In genomic region chr15:8815277-8815676, GRCm38 (mm10) we compare ENCODE assay signal across 13 mouse cellular contexts.
DNase-seq lines count a peak whose midpoint lies in the region; ATAC-seq lines count a peak whose summit lies in the region.
"Had no signal": no experiment of that assay in that cellular context is flagged by ENCODE, and none has a peak within 500 bp of the region (broad histone marks: within the 10 kb centered on the region; RNA-seq: fewer than 3 reads in every experiment).

No protein-coding gene starts in this region.

- H3K27ac ChIP-seq in forebrain, embryonic 14.5 days (ENCODE audit: low read depth, low read length), result no peak overlapping the region
- 0 out of 2 replicates have a peak overlapping the region, but pooled peaks have one; percentile 63 for H3K27ac ChIP-seq in neural tube, embryonic 15.5 days (replicated peaks)
- H3K27ac ChIP-seq: embryonic facial prominence, embryonic 12.5 days; heart, embryonic 10.5 days; liver, embryonic 13.5 days; macrophage had no signal

- H3K4me2 ChIP-seq in forebrain, embryonic 14.5 days (ENCODE audit: low read length), result no peak overlapping the region
- no peak overlapping the region for H3K4me2 ChIP-seq in neural tube, embryonic 15.5 days
- H3K4me2 ChIP-seq: embryonic facial prominence, embryonic 12.5 days; liver, embryonic 13.5 days had no signal

- DNase-seq in left cerebral cortex, adult 9 months (ENCODE audit: low spot score in 2 of 2), result peak; percentile 26 to 28
- no peak for DNase-seq in left cerebral cortex, adult 11 months (ENCODE audit: low spot score)
- DNase-seq in forebrain, embryonic 14.5 days (ENCODE audit: low spot score), result peak; percentile 80
- DNase-seq in mesoderm, embryonic 11.5 days (ENCODE audit: low read depth, low spot score), result peak; percentile 30
- DNase-seq in lung, postnatal 10 days, result no peak
- no peak for DNase-seq in cerebellum, adult 18-20 months
- DNase-seq: adrenal gland, adult 8-10 months; liver, embryonic 13.5 days; thymus, postnatal 36 days had no signal

- H3K4me3 ChIP-seq in forebrain, embryonic 14.5 days (ENCODE audit: low read depth, low read length), result no peak overlapping the region
- no peak overlapping the region for H3K4me3 ChIP-seq in neural tube, embryonic 15.5 days (replicated peaks)
- H3K4me3 ChIP-seq: embryonic facial prominence, embryonic 12.5 days; heart, embryonic 10.5 days; liver, embryonic 13.5 days had no signal

- H3K9ac ChIP-seq in forebrain, embryonic 14.5 days (ENCODE audit: low read length), result no peak overlapping the region
- no peak overlapping the region for H3K9ac ChIP-seq in neural tube, embryonic 15.5 days (replicated peaks)
- H3K9ac ChIP-seq: embryonic facial prominence, embryonic 12.5 days; liver, embryonic 13.5 days had no signal

- H3K9me3 ChIP-seq in forebrain, embryonic 14.5 days (replicated peaks; ENCODE audit: control insufficient read depth, low read length), result no peaks in the 10 kb centered on the region
- no peaks in the 10 kb centered on the region for H3K9me3 ChIP-seq in neural tube, embryonic 15.5 days (replicated peaks)
- H3K9me3 ChIP-seq: embryonic facial prominence, embryonic 12.5 days; heart, embryonic 10.5 days; liver, embryonic 13.5 days had no signal

- 5% methylated on average over 6 of the region's 6 CpGs for WGBS in forebrain, embryonic 14.5 days
- 18% methylated on average over 6 of the region's 6 CpGs for WGBS in neural tube, embryonic 15.5 days

- no peaks in the 10 kb centered on the region for H3K36me3 ChIP-seq in forebrain, embryonic 14.5 days (ENCODE audit: control insufficient read depth, insufficient read depth, low read length)
- no peaks in the 10 kb centered on the region for H3K36me3 ChIP-seq in neural tube, embryonic 15.5 days
- H3K36me3 ChIP-seq: embryonic facial prominence, embryonic 12.5 days; heart, embryonic 10.5 days; liver, embryonic 13.5 days had no signal

- peaks cover 16% of the 10 kb centered on the region; the same call in 1 of the 2 replicates for H3K4me1 ChIP-seq in forebrain, embryonic 14.5 days (ENCODE audit: control insufficient read depth, insufficient read depth, low read length)
- H3K4me1 ChIP-seq in neural tube, embryonic 15.5 days, result 0 out of 2 replicates have a peak, but pooled peaks cover 4% of the 10 kb centered on the region
- H3K4me1 ChIP-seq: embryonic facial prominence, embryonic 12.5 days; heart, embryonic 10.5 days; liver, embryonic 13.5 days had no signal

- H3K27me3 ChIP-seq in forebrain, embryonic 14.5 days (replicated peaks; ENCODE audit: control insufficient read depth, insufficient read depth, low read length), result no peaks in the 10 kb centered on the region
- no peaks in the 10 kb centered on the region for H3K27me3 ChIP-seq in neural tube, embryonic 15.5 days (replicated peaks)
- H3K27me3 ChIP-seq: embryonic facial prominence, embryonic 12.5 days; liver, embryonic 13.5 days had no signal

- ATAC-seq in forebrain, embryonic 14.5 days, result peak; percentile 82; the same call in 1 of the 2 replicates
- peak; percentile 37 for ATAC-seq in neural tube, embryonic 15.5 days (ENCODE audit: low FRiP score)

Comparison
In these comparisons a context has a peak if more than half of its experiments do, and no peak if none do; other contexts are left out.
1. DNase-seq: peak in left cerebral cortex, adult 9 months (2 of 2), forebrain, embryonic 14.5 days (single experiment) and mesoderm, embryonic 11.5 days (single experiment); none in left cerebral cortex, adult 11 months (single experiment), lung, postnatal 10 days (single experiment) and cerebellum, adult 18-20 months (0 of 2).